Mouse (Mus musculus) lung, adult 18-20 months (tissue): ENCODE data around the gene Phactr4.
A peak's percentile ranks its signal among the peaks of the same experiment; 100 is the strongest.

Source experiments
- DNase-seq, 2 experiments: peaks; one replicate each; pipeline ENCODE4 v3.0.0; 2022; ENCODE audit warnings: mixed read lengths in 2 of 2

The Phactr4 gene

DNA sequence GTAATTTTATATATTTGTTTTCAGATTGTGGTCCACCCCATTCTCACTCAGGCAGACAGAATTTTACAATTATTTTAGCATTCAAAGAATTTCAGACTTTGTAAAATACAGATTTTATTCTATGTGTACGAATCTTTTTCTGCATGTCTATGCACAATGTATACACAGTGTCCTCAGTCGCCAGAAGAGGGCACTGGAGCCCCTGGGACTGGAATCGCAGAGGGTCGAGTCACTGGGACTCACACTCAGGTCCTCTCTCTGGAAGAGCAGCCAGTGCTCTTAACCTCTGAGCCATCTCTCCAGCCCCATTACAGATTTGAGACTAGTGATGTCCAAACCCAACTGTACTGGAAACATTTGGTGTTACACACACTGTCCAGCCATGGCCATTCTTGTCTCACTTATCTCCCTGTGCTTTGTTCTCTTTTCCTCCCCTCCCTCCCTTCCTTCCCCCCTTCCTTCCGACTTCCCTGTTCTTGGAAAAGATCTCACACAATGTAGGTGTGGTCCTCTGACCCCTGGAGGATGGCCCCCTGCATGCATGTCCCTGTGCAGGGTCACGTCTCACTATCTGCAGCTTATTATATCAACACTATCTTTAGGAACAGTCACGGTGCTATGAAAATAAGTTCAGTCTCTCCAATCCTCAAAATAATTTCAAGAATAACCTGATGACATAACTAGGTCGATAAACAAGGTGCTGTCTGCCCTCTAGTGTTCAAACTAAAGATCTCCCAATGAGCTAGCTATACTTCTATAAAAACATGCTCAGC is 10.8 kb downstream of the Phactr4 start:
- DNase-seq = peak; percentile 40 to 53

DNA sequence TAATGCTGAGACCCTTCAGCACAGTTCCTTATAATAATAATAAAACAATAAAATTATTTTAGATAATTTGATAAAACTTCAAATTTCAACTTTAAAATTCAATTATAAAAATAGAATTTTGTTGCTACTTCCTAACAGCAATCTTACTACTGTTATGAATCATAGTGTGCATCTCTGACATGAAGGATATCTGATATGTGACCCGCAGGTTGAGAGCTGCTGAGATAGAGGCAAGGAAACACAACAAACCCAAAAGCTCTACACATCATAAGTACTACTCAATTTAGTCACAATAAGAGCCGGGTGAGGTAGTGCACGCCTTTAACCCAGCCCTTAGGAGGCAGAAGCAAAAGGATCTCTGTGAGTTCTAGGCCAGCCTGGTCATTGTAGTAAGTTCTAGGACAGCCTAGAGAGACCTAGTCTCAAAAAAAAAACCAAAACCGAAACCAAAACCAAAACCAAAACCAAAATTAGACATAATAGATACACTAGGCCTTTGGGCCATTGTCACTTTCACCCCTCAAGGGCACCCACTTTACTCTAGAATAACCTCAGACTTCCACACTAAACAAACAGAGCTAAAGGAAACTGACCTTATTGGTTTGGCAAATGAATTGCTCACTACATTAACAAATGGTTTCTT is 12.6 kb downstream of the Phactr4 start:
- DNase-seq = no peak

DNA sequence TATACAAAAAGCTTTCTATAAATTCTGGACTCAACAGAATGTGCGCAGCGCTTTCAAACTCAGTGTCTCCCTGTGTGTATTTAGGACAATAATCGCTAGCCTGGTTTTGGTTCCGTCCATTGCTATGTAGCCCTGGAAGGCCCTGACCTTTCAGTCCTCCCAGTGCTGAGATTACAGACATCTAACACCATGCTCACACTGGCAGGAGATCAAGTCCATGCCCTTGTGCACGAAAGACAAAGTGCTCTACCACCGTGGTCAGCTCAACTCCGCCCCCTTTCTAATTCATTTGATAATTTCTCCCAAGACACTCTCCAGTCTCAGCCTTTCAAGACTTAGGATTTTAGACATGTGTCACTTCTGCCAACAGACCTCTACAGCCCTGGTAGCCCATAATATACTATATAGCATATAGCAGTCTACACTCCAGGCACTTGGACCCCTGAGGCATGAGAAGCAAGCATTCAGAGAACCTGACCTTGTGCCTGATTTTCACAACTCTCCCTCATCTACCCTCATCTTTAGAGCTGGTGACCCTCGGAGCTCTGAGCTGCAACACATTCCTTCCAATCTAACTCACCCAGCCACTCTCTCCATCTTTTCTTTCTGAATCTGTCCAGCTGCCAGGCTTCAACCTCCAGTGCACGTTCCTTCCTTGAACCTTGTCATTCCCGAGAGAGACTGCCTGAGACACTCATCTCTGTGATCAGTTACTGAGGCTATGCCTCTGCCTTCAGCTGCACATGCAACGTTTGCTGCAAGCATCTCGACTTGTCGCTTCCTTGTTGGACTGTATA is 15.7 kb downstream of the Phactr4 start:
- no peak for DNase-seq

DNA sequence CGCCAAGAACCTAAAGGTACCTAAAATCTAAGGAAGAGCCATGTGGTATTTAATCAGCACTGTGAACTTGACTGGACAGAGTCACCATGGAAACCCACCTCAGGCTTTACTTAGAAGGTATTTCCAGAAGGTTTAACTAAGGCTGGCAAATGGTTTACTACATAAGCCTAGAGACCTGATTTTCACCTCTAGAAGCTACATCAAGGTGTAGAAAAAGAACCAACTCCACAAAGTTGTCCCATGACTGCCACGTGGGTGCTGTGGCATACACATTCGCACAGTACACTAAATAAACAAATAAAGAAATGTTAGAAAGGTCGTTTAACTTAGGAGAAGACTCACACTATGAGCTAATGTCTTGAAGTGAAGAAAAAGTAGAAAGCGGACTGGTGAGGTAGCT is 17.7 kb downstream of the Phactr4 start:
- no peak for DNase-seq

DNA sequence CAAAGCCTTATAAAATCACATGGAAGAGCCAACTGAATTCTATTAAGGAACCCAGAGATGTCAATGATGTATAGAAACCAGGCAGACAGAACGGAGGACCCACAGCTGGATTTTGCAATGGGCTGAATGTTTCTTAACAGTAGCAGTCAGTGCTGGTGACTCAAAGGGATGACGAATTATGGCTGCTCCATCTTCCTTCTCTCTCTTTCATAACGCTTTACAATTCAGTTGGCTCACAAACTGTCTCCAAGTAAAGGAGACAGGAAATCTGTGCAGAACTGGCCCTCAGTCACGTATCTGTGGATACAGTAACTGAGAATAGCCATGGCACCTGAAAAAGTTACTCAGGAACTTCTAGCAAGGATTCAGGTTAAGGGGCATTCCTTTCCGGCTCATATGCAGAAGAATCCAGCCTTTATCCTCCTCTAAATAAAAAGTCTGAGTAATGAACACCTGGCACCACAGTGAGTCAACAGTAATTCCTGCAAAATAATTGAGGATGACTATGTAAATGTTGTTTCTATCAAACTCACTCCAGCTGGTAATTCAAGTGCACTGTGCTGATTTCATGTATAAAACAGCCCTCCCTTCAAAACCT is 19.1 kb downstream of the Phactr4 start:
- no peak for DNase-seq

DNA sequence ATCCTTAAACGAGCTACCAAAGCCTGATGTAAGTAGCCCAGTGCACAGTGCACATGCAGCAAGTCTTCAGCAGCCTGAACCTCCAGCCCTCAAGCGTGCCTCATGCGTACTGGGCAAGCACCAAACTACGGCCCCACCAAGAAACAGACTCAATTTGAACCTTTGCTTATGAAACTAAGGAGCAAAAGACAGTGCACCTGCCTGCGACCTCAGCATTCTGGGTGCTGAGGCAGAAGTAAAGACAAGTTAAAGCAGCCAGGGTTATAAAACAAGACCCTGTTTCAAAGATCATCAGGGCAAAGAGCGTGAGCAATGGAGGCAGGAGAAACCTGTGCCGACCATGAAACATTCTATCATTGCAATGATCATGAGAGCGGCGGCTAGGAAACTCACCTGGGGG is 21.3 kb downstream of the Phactr4 start:
- DNase-seq = no peak

DNA sequence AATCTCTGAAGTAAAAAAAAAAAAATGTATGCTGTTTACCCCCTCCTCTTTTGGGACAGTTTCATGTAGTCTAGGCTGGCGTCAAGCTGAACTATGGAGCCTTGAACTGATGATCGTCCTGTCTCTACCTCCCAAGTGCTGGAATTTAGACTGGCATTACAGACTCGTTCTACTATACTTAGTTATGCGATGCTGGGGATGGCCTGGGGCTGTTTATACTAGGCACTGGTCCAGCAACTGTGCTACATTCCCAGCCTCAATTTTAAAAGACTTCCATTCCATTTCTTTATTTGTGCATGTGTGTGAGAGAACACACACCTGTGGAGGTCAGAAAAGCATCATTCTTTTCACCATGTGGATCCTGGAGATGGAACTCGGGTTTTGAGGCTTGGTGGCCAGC is 23.4 kb downstream of the Phactr4 start:
- DNase-seq = no peak

DNA sequence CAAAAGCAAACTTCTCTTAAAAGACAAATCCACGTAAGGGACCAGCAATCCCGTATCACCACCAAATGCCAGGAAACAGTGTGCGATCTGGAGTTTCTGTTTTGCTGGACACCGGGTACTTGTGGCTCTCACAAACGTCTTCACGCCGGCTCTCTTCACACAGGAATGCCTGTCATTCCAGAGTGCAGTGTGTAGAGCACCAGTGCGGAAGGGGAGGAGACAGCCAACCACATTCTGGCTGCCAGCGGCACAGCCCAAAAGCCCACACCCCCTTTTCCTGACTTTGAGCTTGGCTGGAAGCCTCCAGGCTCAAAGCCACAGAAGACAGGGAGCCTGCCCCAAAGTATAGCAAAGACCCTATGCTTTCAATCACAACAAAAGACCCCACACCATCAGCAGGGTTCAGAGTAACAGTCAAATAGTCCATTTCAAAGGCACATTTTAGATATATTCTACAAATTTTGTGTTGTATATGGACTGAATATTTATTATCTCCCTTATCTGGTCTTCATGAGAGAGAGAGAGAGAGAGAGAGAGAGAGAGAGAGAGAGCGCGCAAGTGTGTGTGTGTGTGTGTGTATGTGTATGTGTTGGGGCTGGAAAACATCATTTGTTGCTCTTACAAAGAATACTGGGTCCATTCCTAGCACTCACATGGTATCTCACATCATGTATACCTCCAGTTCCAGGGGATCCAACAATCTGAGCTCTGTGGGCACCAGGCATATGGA is 24.1 kb downstream of the Phactr4 start:
- peak; percentile 87 to 91 for DNase-seq

DNA sequence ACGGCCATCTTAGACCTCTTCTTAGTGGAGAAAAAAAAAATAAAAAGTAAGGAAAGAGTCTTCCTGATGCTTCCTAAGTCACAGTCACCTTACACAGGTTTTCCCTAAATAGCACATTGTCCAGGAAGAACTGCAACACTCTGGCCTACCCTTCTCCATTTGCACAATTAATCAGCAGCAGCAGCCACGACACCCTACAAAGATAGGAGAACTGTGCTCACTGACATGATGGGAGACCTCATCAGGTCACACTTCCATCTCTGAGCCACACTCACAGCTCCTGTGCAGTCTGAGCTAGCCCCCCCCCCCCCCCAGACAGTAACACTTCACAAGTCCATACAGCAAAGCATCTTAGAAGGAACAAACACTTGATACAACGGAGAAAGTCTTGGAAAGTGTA is 25.2 kb downstream of the Phactr4 start:
- DNase-seq = no peak

DNA sequence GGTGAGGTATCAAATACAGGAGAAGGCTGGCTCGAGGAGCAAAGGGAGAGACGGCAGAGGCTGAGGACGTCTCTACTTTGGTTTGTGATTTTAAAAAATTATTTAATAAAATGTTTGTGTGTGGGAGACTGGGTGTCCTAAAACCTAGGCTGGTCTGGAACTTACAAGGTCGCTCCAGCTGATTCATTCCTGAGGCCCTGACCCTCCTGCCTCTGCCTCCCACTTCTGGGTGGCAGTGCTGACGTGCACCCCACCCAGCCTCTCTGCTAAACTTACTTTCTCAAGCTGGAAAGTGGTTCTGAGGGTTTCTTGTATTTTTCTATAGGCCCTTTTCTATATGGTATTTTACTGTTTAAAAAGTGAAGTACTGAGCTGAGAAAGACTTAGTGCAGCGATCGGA is 26.0 kb downstream of the Phactr4 start:
- DNase-seq = no peak

DNA sequence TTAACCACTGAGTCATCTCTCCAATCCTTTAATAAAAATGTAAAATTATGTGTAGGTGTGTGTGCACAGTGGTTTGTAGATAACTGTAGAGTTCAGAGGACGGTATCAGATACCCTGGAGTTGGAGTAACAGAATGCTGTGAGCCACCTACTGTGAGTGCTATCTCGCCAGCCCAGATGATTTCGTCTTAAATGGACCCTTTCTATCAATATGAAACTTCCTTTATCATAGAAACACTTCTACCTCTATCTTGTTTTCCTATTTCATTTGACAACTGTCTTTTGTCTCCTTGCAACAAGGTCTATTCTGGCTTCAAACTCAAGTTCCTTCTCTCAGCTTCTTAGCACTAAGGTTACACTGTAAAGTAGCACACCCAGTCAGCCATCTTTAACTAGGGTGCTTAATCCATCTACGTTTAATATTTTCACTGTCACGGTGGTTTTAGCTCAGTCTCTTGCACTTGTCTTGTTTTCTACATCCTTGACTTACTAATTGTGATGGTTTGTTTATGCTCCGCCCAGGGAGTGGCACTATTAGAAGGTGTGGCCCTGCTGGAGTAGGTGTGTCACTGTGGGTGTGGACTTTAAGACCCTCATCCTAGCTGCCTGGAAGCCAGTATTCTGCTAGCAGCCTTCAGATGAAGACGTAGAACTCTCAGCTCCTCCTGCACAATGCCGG is 31.1 kb downstream of the Phactr4 start:
- no peak for DNase-seq

DNA sequence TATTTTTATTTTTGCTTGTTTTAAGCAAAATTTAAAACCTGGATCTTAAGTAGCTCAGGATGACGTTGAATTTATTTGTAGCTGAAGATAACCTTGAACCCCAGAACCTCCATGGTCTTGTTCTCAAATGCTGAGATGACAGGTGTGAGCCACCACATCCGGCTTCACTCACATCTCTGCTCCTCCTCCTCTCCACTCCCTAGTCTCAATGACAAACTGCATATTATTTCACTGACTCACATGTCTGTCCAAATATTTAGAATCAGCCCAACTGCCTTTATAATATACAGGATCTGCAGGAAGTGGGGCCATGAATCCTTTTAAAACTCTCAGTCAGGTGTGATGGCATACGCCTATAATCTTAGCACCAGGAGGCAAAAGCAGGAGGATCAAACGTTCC is 33.0 kb downstream of the Phactr4 start:
- no peak for DNase-seq

DNA sequence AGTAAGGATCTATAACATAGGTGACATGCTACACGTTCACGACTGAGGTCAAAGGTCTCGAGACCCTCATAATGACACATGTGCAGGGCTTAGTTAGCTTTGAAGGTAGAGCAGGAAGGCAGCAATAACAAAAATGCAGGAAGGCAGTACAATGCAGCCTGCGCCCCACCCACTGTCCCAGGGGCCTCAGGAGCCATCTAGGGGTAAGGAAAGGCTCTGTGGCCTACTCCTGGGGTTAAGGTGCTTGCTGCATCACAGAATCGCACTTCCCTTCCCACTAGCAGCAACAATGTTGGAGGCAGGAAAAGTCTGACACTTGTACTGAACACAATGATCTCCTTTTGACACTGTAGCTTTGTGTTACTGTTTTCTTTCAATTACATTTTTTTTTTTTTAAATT is 34.7 kb downstream of the Phactr4 start:
- DNase-seq = no peak

DNA sequence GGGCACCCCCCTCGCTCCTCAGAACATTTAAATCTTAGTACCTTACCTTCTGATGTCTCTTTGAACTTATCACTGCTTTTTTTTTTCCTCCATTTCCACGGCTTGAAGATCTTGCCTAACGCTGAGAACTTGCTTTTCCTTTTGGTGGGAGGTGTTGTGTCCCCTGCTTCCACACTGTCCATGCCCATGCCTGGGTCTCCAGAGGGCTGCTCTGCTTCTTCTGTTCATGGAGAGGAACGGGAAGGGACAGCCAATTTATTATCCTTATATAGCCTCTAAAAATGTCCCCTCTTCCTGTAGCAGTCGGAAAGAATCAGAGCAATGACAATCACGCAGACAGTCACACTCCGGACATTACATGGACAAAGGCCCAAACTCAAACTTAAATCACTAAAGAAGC is 35.4 kb downstream of the Phactr4 start:
- no peak for DNase-seq

DNA sequence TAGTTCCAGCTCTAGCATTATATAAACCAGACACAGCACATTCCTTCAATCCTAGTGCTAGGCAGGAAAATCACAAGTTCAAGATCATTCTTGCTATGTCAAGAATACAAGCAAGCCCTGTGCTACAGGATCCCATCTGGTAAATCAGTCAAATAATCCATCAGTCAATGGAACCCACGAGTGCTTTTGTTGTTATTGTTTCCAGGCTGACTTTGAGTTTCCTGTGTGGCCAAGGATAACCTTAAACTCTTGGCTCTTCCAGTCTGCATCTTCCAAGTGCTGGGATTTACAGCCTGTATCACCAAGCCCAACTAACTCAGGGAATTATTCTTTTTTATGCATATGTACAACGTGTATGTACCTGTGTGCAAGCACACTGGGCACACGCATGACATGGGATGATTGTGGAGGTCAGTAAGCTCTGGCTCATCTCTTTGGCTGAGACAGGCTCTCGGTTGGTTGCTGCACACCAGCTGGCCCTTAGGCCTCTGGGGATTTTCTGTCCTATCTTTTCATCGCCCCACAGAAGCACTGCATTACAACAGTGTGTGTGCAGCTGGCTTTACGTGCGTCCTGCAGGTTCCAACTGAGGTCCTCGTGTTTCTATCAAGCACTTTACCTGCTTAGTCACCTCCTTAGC is 36.4 kb downstream of the Phactr4 start:
- DNase-seq = no peak

DNA sequence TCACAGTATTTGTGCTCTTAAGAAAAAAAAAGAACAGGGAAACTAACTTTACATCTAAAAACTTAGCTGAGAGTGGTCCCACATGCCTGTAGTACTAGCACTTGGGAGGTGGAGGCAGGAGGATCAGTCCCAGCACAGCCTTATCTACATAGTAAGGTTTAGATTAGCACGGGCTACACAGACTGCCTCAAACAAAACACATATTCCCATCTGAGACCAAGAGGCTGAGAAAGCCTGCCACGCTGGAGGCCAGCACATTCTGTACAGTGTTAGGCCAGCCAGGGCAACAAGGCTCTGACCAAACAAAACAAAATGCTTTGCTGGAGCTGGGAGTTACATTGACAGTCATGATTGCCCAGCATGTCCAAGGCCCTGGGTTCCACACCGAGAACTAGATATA is 38.8 kb downstream of the Phactr4 start:
- DNase-seq = no peak

DNA sequence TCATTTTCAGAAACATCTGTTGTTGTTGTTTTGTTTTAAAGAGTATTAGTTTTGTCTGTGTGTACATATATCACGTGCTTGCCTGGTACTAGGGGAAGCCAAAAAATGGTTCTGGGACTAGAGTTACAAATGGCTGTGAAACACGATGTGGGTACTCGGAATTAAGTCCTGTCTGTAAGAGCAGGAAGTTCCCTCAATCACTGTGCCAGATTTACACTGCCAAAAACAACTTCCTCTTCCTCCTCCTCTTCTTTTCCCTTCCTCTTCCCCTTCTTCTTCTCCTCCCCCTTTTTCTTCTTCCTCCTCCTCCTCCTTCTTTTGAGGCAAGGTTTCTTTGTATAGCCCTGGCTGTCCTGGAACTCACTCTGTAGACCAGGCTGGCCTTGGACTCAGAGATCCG is 40.0 kb downstream of the Phactr4 start:
- DNase-seq = no peak

DNA sequence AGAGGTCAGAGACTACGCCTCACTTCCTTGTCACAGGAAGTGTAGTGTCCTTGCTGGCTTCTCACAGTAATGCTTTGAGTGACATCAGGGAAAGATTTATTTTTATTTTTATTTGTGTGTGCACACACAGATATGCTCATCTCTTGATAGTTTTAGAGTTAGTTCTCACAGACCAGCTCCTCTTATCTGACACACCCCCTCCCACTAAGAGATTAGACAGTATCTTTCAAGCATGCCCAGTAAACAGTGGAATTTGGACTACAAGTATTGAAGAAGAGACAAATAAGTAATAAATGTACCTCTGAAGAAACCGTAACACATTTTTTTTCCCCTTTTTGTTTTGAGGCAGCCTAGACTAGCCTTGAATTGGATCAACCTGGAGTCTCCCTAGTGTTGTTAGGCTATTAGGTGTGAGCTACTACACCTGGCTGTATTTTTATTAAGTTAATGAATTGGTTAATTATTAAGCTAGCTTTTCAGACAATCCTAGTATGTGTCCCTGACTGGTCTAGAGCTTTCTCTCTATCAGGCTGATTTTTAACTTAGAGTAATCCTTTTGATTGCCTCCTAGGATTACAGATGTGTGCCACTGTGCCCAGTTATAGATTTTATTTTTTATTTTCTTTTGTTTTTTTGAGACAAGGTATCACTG is 41.2 kb downstream of the Phactr4 start:
- DNase-seq = no peak

DNA sequence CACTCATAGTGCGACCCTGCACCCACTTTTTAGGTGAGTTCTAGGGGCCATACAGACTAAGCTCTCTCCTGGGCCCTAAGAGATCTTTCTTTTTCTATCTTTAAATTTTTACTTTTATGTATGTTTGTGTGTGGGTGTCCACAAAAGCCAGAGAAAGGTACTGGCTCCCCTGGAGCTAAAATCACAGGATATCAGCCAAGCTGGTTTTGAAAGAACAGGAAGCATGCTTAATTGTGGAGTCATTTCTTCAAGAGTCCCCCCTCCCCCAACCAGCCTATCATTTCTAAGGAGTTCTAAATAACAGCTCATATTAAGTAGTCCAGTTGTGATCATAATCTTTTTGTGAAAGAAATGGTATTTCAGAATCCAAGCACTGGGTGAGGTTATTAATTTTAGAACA is 48.5 kb downstream of the Phactr4 start:
- no peak for DNase-seq

DNA sequence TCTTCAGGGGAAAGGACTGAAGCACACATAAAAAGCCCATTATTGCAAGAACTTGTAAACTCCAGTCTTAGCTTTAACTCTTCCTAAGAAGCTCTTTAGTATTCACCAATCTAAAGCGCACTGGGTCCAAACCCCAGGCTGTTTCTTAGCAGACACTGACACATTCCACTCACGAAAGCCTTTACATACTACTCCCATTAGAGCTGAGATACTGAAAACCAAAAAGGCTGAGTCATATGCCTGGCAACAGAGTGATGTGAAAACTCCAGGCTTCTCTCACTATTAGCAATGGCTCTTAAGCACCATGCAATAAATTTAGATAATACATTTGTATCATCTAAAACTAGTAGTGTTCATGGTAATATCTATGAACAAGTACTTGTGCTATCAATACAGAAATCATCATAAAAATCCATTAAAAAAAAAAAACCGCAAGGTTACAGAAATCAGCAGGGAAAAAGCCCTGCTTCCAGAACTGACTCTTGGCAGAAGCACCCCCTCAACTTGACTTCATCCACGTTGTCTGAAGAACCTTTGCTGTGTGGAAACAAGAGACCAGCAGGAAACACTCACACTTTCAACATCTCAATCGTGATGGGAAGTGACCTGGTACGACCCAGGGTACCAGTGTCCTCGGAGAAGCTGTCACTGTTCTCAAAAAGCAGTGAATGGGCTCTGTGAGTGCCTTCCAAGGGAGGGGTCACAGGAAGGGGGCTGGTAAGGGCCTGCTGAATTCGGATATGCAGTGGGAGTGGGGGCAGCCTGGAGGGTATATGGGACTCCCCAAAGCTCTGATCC is 52.1 kb downstream of the Phactr4 start:
- peak in 1 of 2 experiments; percentile 33 for DNase-seq
